ENCODE assay signal across 19 mouse cellular contexts in genomic region chr15:79615501-79615900, GRCm38 (mm10). TPM values are rescaled to one million over a fixed set of nuclear protein-coding genes. Genes with fewer than 3 reads are reported as not detected.
"Had no signal": no experiment of that assay in that cellular context is flagged by ENCODE, and none has a peak within 500 bp of the region (broad histone marks: within the 10 kb centered on the region; RNA-seq: fewer than 3 reads in every experiment).

No protein-coding gene starts in this region.

- H3K27ac ChIP-seq: midbrain, embryonic 10.5 days; midbrain, embryonic 12.5 days; neural tube, embryonic 13.5 days; neural tube, embryonic 15.5 days had no signal

- ATAC-seq: midbrain, embryonic 16.5 days had no signal

- H3K9me3 ChIP-seq: midbrain, embryonic 10.5 days; midbrain, embryonic 12.5 days; neural tube, embryonic 15.5 days had no signal

- DNase-seq: lung, adult 18-20 months; lung, embryonic 14.5 days; lung, postnatal 10 days; lung, postnatal 4 days; midbrain, embryonic 14.5 days; retina, postnatal 1 day; right cerebral cortex, adult 18-20 months; right cerebral cortex, postnatal 25 days; right cerebral cortex, postnatal 4 days; spleen, adult 18-20 months; thymus, adult 18-20 months; thymus, postnatal 14 days; thymus, postnatal 36 days had no signal

- H3K9ac ChIP-seq: lung, embryonic 14.5 days; midbrain, embryonic 12.5 days; neural tube, embryonic 13.5 days; neural tube, embryonic 15.5 days had no signal

- H3K4me3 ChIP-seq: midbrain, embryonic 10.5 days; midbrain, embryonic 12.5 days; myocyte; neural tube, embryonic 13.5 days; neural tube, embryonic 15.5 days had no signal

- H3K4me2 ChIP-seq: lung, embryonic 14.5 days; midbrain, embryonic 12.5 days; neural tube, embryonic 13.5 days; neural tube, embryonic 15.5 days had no signal

- H3K4me1 ChIP-seq: midbrain, embryonic 10.5 days; midbrain, embryonic 12.5 days; neural tube, embryonic 13.5 days; neural tube, embryonic 15.5 days had no signal

- H3K27me3 ChIP-seq: midbrain, embryonic 12.5 days; neural tube, embryonic 13.5 days; neural tube, embryonic 15.5 days had no signal

RNA-seq across cellular contexts. Expression of gene Dmc1, which starts 10.6 kb away (rescaled TPM):
- polyA plus RNA-seq: myocyte had no signal
